Mouse (Mus musculus): ENCODE results near the gene Asah2. TPM values are rescaled to one million over a fixed set of nuclear protein-coding genes. Genes with fewer than 3 reads are reported as not detected.
A peak's percentile ranks its signal among the peaks of the same experiment; 100 is the strongest.

Asah2 gene
- polyA plus RNA-seq, 1 experiment, result 0.12 TPM

DNA sequence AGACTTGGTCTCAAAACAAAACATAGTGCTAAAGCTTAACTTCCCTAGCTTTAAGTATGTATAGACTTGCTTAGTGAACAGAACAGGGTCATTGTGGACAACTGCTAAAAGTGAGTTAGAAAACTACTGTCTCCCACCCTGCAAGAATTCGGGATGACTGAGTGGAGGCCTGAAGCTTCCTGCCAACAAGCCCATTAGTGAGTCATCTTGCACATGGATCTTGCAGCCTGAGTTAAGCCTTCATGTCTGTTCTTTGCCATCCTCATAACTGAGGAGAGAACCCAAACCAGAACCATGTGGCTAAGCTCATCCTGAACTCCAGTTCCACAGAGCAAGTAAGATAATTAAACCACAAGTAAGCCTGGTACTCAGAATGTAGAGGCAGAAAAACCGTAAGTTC is 56.8 kb downstream of the Asah2 start:
- TF ChIP-seq GATA1 (IDR thresholded peaks at IDR 0.05; ENCODE audit: low read length), result no peak

DNA sequence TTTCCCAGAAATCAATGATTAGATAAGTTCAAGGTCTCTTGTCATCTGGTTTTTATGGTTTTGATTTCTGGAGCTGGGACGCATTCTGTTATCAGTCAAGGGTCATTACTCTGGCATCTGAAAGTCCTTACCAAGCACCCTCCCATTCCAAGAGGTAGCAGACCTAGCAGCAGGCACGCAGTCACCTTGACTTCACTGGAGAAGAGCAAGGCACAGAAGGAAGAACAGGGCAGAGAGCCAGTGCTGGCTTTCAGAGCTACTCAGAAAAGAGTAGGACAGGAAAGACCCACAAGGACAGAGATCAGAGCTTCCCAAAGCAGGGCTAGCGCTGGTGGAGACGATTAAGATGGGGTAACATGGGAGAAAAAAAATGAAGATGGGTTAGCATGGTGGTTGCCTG is 75.1 kb downstream of the Asah2 start:
- TF ChIP-seq GATA1 (IDR thresholded peaks at IDR 0.05; ENCODE audit: low read length), result no peak

DNA sequence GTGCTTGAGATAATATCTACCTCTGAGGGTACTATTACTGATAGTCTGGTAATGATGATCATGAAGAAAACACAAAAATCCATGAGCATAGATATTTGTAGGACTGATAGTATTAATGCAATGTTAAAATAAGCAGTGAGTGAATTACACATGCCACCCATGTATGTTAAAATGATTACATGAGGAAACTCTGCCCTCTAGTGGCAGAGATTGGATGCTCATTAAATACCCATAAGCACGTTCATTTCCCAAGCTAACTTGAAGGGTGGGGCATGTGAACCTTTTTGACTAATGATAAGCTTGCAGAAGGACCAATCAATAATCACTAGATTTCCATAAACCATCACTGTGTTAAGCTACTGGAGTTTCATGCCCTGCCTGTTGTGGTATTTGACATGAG is 77.6 kb downstream of the Asah2 start:
- no peak for TF ChIP-seq GATA1 (IDR thresholded peaks at IDR 0.05; ENCODE audit: low read length)

DNA sequence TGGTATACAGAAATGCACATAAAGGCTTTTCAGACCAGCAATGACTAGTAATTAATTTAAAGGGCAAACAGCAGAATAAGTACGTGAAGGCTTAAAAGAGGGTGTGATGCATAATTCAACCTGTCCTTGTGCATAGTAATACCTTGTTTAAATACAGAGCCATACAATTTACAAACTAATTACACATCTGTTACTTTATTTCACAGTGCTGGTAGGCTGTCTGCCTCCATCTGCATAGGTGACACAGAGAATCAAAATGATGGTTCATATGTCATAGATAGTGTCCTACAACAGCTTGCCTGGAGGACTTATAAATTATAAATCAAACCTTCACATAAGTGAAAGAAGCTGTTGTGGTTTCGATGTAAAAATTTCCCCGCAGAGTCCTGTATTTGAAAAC is 82.6 kb downstream of the Asah2 start:
- TF ChIP-seq GATA1 (IDR thresholded peaks at IDR 0.05; ENCODE audit: low read length), result no peak

DNA sequence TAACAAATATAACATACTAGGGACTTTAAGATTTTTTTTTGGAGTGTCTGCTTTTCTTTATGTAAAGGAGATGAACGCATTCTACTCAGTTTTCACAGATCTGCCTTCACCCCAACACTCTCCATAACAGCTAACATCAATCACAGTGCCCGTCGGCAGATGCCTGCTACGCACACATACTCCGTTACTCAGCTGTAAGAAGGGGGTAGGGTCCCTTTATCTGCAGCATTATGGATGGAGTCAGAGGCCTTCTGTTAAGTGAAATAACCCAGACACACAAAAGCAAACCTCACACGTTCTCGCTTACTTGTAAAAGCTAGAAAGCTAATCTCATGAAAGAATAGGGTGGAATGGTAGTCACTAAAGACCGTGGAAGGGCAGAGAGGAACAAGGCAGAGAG is 88.3 kb downstream of the Asah2 start:
- no peak for TF ChIP-seq GATA1 (IDR thresholded peaks at IDR 0.05; ENCODE audit: low read length)

DNA sequence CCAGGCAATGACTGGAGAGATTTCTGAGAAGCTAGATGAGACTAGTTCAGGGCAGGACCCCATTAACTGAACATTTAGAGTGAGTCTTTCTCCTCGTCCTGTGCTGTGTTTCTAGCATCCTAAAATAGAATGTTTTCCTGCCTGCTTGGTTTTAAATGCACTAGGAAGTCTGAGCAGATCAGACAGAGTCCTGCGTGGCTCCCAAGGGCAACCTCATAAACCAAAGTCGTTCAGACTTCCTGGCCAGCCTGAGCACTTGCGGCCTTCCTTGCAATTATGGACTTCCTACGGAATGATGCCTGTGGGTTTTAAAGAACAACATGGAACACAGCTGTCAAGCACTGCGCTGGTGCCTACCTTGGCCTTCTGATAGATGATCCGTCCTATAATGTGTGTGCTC is 89.4 kb downstream of the Asah2 start:
- no peak for TF ChIP-seq GATA1 (IDR thresholded peaks at IDR 0.05; ENCODE audit: low read length)

DNA sequence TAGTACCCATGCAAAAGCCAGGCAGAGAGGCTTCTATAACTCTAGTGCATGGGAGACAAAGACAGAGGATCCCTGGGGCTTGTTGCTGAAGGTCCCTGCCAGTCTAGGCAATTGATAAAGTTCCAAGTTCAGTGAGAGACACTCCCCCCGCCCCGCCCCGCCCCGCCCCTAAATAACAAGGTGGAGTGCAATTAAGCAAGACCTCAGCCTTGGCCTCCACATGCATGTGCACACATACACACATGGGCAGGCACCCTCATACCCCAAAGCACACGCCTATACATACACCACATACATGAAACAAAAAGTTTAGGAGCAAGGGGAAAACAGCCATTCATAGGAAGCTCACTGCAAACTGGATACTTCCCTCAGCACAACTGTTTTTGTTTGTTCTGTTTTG is 90.0 kb downstream of the Asah2 start:
- TF ChIP-seq GATA1 (IDR thresholded peaks at IDR 0.05; ENCODE audit: low read length), result no peak

DNA sequence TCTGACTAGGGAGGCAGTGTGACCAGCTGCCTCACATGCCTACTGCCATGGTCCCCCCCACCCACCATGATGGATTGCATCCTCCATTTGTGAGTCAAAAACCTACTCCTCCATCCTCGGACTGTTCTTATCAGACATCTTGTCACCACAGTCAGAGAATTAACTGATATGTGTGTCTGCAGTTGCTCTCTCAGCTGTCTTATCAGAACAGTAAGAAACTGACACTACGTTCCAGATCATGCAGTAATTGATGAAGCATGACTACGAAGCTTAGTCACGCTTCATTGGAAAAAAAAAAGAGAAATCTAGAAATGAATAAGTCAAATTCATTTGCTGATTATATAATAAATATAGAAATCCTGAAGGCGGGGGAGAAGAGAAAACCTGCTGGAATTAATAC is 105.4 kb downstream of the Asah2 start:
- peak; percentile 9 for TF ChIP-seq GATA1 (IDR thresholded peaks at IDR 0.05; ENCODE audit: low read length)

DNA sequence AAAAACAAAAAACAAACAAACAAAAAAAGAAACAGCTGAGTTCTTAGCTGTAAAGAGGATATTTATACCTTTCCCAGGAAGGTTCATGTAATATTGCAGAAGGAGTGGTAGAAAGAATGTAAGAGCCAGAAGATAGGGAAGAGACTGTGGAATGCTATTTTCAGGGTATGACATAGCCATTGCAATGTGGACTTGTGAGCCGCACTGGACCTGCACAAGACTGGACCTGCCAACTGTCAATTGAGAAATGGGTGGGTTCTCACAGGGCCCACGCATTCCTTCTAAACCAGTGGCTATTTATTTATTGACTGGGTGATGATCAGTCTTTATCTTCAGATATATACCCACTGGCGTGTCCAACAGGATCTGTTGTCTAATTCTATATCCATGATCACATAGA is 111.1 kb downstream of the Asah2 start:
- TF ChIP-seq GATA1 (IDR thresholded peaks at IDR 0.05; ENCODE audit: low read length), result no peak

DNA sequence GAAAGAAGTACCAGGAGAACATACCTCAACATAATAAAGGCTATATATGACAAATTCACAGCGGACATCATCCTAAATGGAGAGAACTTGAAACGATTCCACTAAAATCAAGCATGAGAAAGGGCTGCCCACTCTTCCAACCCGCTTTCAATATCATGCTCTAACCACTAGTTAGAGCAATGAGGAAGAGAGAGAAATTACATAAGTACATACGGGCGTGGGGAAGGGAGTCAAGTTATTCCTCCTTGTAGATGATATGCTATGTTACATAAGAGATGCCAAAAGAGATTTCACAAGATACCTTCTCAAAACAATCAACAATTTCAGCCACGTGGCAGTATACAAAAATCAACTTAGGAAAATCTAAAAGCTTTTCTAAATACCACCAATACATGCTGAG is 117.0 kb downstream of the Asah2 start:
- no peak for TF ChIP-seq GATA1 (IDR thresholded peaks at IDR 0.05; ENCODE audit: low read length)

DNA sequence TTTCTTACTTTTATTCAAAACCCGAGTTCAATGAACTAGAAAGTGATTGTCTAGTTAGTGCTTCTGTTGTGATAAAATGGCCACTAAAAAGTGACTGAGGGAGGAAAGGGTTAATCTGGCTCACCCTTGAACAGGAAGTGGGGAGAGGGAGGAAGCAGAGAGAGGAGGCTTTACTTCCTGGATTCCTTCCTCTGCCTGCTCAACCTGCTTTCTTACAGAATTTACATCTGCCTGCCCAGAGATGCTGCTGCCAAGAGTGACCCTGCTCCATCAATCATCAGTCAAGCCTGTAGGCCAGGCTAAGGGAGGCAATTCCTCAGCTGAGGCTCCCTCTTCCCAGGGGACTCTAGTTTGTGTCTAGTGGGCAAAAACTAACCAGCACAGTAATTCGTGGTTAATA is 132.1 kb downstream of the Asah2 start:
- no peak for TF ChIP-seq GATA1 (IDR thresholded peaks at IDR 0.05; ENCODE audit: low read length)

DNA sequence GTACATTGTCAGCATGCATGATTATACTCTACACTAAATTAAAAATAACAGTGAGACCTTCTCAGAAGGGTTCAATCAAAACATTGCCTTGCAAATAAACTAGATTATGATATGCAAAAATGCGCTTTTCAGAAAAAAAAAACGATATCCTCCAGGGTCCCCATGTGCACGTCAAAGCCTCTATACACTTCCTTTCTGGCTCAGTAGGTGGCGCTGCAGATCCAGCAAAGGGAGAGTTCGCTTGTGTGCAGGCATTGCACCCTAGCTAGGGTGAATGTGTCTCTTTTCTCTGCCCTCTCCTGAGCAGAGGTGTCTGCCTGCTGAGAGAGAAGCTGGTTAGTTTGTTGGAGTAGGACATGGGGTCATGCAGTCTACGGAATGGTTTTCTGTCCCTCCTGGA is 136.0 kb downstream of the Asah2 start:
- no peak for TF ChIP-seq GATA1 (IDR thresholded peaks at IDR 0.05; ENCODE audit: low read length)

DNA sequence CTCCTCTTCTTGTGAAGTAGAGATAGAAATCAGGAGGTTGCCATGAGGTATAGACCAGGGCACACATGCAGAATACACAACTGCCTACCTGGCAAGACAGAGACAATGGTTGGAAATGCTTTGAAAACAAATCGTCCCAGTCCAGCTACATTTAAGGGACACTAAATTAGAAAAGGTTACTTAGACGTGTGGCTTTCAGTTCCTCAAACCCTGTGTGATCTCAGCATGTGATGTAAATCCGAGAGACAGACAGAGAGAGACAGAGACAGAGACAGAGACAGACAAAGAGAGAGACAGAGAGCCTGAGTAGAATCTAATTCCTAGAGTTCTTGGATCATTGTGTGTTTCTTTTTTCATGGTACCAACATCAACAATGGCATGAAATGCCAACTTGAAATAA is 136.6 kb downstream of the Asah2 start:
- TF ChIP-seq GATA1 (IDR thresholded peaks at IDR 0.05; ENCODE audit: low read length), result no peak

DNA sequence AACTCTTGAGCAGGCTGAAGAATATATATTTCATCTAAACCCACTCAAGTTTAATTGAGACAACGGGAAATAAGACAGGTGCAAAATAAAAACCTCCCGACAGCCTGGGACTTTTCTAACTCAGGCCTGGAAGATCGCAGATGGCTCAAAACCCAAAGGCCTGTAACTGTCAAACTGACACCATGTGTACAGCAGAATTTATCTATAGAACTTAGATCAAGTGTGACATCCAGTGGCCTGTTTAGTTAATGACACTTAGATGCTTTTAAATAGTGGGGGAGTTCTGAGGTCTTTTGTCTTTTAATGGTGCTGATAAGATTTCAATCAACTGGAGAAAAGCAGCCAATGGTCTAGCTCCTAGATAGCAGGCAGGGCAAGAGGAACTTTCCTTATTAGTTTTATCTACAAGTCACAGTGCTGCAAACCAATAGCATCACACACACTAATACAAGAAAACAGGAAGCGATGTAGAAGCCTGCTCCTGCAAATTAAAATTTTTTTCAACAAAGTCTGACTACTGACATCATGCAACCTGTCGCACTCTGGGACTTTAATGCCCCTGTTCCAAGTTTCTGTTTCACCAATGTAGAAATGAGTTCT is 140.0 kb downstream of the Asah2 start:
- TF ChIP-seq GATA1 (IDR thresholded peaks at IDR 0.05; ENCODE audit: low read length), result no peak

DNA sequence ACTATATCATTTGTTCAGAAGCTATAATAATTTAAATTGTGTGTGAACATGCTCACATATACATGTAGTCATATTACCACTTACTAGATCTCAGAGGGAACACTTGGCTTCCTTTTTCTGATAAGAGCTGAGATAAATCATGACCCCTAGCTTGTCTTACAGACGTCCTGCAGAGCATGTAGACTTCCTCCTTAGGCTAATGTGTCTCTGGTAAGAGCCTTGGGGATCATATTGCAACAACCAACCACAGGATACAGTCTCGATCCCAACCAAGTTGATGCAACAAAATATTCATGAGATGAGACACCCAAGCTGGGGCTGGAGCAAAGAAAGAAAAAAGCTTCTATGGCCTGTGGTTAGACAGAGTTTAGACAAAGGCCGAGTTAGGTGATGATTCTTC is 144.9 kb downstream of the Asah2 start:
- TF ChIP-seq GATA1 (IDR thresholded peaks at IDR 0.05; ENCODE audit: low read length), result no peak

DNA sequence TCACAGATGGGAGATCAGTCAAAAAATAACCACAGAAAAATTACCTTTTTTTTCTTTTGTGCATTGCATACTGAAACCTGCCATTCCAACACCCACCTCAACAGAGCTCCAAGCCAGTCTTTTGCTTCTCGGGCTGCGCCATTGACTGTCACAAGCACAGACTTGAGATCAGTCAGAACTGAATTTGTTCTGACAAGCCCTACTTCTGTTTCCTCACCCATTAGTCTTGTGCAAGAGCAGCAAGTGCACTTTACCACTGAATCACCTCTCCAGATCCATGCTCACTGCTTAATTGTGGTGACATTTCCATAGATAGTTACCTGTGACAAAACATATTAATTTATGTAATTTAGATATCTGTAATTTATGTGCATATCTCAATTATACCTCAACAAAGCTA is 147.6 kb downstream of the Asah2 start:
- TF ChIP-seq GATA1 (IDR thresholded peaks at IDR 0.05; ENCODE audit: low read length), result no peak

DNA sequence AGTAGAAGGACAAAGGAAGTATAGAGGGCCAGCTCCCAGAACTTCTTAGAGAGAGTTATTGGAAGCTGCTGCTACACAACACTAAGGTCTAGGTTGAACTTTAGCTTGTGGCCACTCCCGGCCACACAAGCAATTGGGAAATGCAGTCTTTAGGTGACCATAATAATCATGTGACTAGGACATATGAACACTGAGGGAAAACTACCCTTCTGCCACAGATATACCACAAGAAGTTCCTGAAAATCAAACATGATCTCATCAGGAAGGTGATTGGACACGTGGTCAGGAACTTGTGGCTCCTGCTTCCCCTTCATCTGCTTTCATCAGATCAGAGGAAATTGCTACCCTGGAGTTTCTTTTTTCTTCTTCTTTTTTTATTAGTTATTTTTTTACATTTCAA is 151.7 kb downstream of the Asah2 start:
- no peak for TF ChIP-seq GATA1 (IDR thresholded peaks at IDR 0.05; ENCODE audit: low read length)

DNA sequence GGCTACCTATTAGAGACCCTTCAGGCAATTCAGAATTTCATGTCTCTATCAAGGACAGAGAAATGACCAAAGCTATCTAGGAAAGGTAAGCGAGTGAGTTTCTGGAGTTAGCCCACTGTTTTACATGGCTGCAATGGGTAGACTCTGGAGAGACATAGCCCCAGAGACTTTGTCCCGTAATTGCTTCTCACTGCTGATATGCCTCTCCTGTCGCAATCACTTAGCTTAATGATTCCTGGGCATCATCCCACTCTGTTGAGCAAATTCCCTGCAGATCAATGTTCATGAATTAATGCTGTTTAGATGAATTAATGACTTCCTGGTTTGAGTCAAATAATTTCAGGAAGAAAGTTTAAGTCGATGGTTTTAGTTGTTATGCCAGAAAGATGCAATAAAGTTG is 153.3 kb downstream of the Asah2 start:
- TF ChIP-seq GATA1 (IDR thresholded peaks at IDR 0.05; ENCODE audit: low read length), result no peak

All from G1E-ER4 (cell line).